Mouse (Mus musculus) small intestine, adult 2 months (tissue): ENCODE measurements around the gene Tmem236.

Experiments
- CTCF ChIP-seq: fragments of 200-500 bp; IDR thresholded peaks from 2 replicates; pipeline ENCODE4 v1.5.1; 2012; ENCODE audit warnings: low read depth, mild to moderate bottlenecking, control low read depth, inconsistent platforms, low read length, moderate library complexity, mixed read lengths; ENCODE audit not compliant: insufficient replicate concordance, insufficient read length; ENCODE audit errors: extremely low read depth
- POLR2A ChIP-seq: fragments of 200-500 bp; IDR thresholded peaks from 2 replicates; pipeline ENCODE4 v1.6.1; 2012; ENCODE audit warnings: low read depth, mild to moderate bottlenecking, control low read depth, inconsistent platforms, low read length, moderate library complexity

DNA sequence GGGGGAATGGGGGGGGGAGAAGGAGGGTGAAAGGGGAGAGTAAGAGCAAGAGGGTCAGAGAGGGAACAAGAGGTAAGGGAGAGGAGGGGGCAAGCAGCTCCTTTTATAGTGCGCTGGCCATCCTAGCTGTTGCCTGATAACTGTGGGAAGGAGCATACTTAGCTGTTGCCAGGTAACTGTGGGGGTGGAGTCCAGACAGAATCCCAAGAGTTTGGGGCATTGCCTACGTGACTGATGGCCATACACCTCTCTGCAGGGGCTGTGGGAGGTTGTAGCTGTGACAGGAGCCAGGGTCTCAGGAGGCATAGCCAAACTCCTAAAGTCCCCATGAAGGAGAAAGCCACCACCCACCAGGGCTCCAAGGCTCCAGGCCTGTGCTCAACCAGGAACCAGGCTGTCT, 34.3 kb upstream of the Tmem236 start:
- TF ChIP-seq CTCF (no peak), POLR2A (no peak)
